Mouse (Mus musculus): ENCODE measurements around the gene D1Ertd622e. TPM values are rescaled to one million over a fixed set of nuclear protein-coding genes. Genes with fewer than 3 reads are reported as not detected.

D1Ertd622e gene
- polyA plus RNA-seq, 1 experiment from 2014 or later, result 23.8 TPM

DNA sequence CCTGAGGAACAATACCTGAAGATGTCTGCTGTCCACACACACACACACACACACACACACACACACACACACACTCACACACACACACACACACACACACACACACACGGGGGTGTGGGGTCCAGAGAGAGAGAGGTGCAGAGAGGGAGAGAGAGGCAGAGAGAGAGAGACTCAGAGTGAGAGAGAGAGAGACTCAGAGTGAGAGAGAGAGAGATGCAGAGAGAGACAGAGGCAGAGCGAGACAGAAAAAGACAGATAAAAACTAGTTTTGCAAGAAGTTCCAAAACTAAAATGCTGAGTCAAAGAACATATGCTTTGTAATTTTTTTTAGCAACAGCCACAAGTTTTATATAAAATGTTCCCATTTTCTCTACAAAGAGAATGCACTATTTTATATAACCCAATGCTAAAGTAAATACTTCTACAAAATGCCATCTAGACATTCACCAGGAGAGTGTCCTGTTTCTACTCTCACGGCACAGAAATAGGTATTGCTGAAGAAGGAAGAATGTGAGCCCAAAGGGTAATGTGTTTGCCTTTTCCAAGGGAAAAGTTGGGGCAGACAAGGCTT, 11.2 kb downstream of the D1Ertd622e start:
- Histone ChIP-seq H3K27me3 (ENCODE audit: insufficient read depth, low read length) (no peaks in the 10 kb centered on the region), H3K4me1 (ENCODE audit: insufficient read depth) (peaks cover 14% of the 10 kb centered on the region), H3K9ac (replicated peaks) (no peak overlapping the region), H3K4me3 (ENCODE audit: low read depth, low read length) (no peak overlapping the region), H3K4me2 (ENCODE audit: low read depth, low read length) (0 out of 2 replicates have a peak overlapping the region, but pooled peaks have one; percentile 9), H3K27ac (ENCODE audit: low read depth) (no peak overlapping the region), H3K9me3 (ENCODE audit: low read length) (no peaks in the 10 kb centered on the region), H3K36me3 (replicated peaks; ENCODE audit: insufficient read depth, low read length) (peaks cover 29% of the 10 kb centered on the region)
- ATAC-seq (peak; percentile 37), DNase-seq (no peak)
- TF ChIP-seq EP300 (IDR thresholded peaks at IDR 0.05; ENCODE audit: low read depth), result no peak
- no peak for TF ChIP-seq CTCF (IDR thresholded peaks at IDR 0.05; ENCODE audit: low read depth)
- 53% methylated on average over 3 of the region's 3 CpGs for WGBS (ENCODE audit: insufficient replicate concordance)

GRCm38 (mm10) chr1:97650072-97650471, 11.8 kb downstream of the D1Ertd622e start:
- ATAC-seq, result peak; percentile 78
- H3K4me2 ChIP-seq (ENCODE audit: low read depth, low read length), result no peak overlapping the region
- H3K4me3 ChIP-seq (ENCODE audit: low read depth, low read length), result no peak overlapping the region
- no peak overlapping the region for H3K27ac ChIP-seq (ENCODE audit: low read depth)
- no peak overlapping the region for H3K9ac ChIP-seq (replicated peaks)
- peaks cover 32% of the 10 kb centered on the region for H3K36me3 ChIP-seq (replicated peaks; ENCODE audit: insufficient read depth, low read length)
- no peak for TF ChIP-seq EP300 (IDR thresholded peaks at IDR 0.05; ENCODE audit: low read depth)
- no peak for TF ChIP-seq CTCF (IDR thresholded peaks at IDR 0.05; ENCODE audit: low read depth)
- no peaks in the 10 kb centered on the region for H3K9me3 ChIP-seq (ENCODE audit: low read length)
- no peak for DNase-seq
- 43% methylated on average over 6 of the region's 6 CpGs for WGBS (ENCODE audit: insufficient replicate concordance)
- H3K4me1 ChIP-seq (ENCODE audit: insufficient read depth), result peaks cover 8% of the 10 kb centered on the region
- H3K27me3 ChIP-seq (ENCODE audit: insufficient read depth, low read length), result no peaks in the 10 kb centered on the region

DNA sequence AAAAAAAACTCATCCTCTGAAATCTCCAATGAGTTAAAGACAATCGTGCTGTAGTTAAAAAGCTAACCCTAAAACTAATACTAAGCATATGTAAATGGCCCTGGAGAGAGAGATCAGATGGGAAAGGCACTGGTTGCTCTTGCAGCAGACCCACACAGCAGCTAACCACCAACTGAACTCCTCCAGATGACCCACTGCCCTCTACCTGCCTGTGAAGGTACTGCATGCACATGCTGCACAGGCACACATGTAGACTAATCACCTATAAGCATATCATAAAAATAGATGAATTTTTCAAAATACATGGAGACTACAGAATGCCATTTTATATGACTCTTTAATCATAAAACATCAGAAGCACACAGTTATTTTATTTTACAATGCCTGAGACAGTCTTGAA, 14.8 kb downstream of the D1Ertd622e start:
- no peak overlapping the region for H3K4me2 ChIP-seq (ENCODE audit: low read depth, low read length)
- H3K9me3 ChIP-seq (ENCODE audit: low read length), result no peaks in the 10 kb centered on the region
- DNase-seq (peak; percentile 34), ATAC-seq (no peak)
- H3K4me3 ChIP-seq (ENCODE audit: low read depth, low read length), result no peak overlapping the region
- H3K27ac ChIP-seq (ENCODE audit: low read depth), result no peak overlapping the region
- WGBS (ENCODE audit: insufficient replicate concordance), result 91% methylated on average over 1 of the region's 1 CpGs
- H3K9ac ChIP-seq (replicated peaks), result no peak overlapping the region
- H3K36me3 ChIP-seq (replicated peaks; ENCODE audit: insufficient read depth, low read length), result peaks cover 28% of the 10 kb centered on the region
- TF ChIP-seq CTCF (IDR thresholded peaks at IDR 0.05; ENCODE audit: low read depth), result peak; percentile 61
- TF ChIP-seq EP300 (IDR thresholded peaks at IDR 0.05; ENCODE audit: low read depth), result no peak
- H3K4me1 ChIP-seq (ENCODE audit: insufficient read depth), result peaks cover 3% of the 10 kb centered on the region; the same call in 1 of the 2 replicates
- H3K27me3 ChIP-seq (ENCODE audit: insufficient read depth, low read length), result no peaks in the 10 kb centered on the region

DNA sequence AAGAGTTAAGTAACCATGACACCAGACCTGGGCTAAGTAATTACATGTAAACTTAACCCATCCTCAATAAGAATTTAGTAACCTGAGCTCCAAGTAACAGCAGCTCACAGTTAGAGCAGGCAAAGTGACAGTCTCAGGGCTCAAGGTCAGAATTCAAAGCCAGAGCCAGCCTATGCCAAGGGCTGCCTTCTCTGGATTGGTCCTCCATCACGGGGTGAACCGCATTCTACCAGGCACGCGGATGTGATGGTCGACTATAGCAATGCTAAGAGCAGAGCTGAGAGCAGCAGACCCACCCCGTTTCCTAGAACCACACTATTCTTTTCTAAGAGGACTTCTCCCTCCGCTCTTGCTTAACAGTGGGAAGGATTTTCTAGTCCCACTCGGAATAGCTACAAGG, 27.8 kb downstream of the D1Ertd622e start:
- TF ChIP-seq EP300 (IDR thresholded peaks at IDR 0.05; ENCODE audit: low read depth), result no peak
- no peak for TF ChIP-seq CTCF (IDR thresholded peaks at IDR 0.05; ENCODE audit: low read depth)
- Histone ChIP-seq H3K9me3 (ENCODE audit: low read length) (no peaks in the 10 kb centered on the region), H3K27ac (ENCODE audit: low read depth) (no peak overlapping the region), H3K9ac (replicated peaks) (no peak overlapping the region), H3K4me1 (ENCODE audit: insufficient read depth) (no peaks in the 10 kb centered on the region), H3K27me3 (ENCODE audit: insufficient read depth, low read length) (no peaks in the 10 kb centered on the region), H3K4me2 (ENCODE audit: low read depth, low read length) (no peak overlapping the region), H3K36me3 (replicated peaks; ENCODE audit: insufficient read depth, low read length) (peaks cover 16% of the 10 kb centered on the region), H3K4me3 (ENCODE audit: low read depth, low read length) (no peak overlapping the region)
- no peak for DNase-seq
- 94% methylated on average over 8 of the region's 8 CpGs for WGBS (ENCODE audit: insufficient replicate concordance)
- ATAC-seq, result no peak

DNA sequence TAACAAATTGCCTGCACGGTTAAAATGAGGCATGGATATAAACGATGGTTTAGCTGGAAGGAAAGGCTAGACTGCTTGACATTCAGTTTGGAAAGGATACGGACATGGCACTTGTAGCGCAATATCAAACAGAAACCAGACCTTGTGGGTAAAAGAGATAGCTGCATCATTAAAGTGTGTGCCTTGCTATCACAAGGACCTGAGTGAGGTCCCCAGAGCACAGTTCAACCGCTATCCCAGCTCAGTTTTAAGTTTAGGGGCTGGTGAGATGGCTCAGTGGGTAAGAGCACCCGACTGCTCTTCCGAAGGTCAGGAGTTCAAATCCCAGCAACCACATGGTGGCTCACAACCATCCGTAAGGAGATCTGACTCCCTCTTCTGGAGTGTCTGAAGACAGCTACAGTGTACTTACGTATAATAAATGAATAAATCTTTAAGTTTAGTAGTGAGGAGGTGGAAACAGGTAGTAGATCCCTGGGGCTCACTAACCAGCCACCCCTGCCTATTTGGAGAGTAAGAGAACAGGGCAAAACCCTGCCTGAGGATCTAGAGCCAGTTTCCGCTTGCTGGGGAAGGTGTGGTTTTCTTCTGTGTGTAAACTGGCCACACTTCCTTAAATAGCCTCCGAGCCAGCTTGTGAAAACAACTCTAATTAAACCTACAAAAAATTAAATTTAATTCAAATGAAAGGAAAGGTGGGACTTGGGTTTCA, 29.2 kb downstream of the D1Ertd622e start:
- Histone ChIP-seq H3K9ac (replicated peaks) (no peak overlapping the region), H3K4me1 (ENCODE audit: insufficient read depth) (no peaks in the 10 kb centered on the region), H3K27me3 (ENCODE audit: insufficient read depth, low read length) (no peaks in the 10 kb centered on the region), H3K36me3 (replicated peaks; ENCODE audit: insufficient read depth, low read length) (peaks cover 4% of the 10 kb centered on the region; the same call in 1 of the 2 replicates), H3K4me3 (ENCODE audit: low read depth, low read length) (no peak overlapping the region), H3K27ac (ENCODE audit: low read depth) (no peak overlapping the region), H3K9me3 (ENCODE audit: low read length) (no peaks in the 10 kb centered on the region), H3K4me2 (ENCODE audit: low read depth, low read length) (peak overlapping the region; percentile 29; the same call in 1 of the 2 replicates)
- no peak for DNase-seq
- peak; percentile 79 for ATAC-seq
- WGBS (ENCODE audit: insufficient replicate concordance), result 51% methylated on average over 10 of the region's 11 CpGs
- TF ChIP-seq EP300 (IDR thresholded peaks at IDR 0.05; ENCODE audit: low read depth), result peak; percentile 72
- no peak for TF ChIP-seq CTCF (IDR thresholded peaks at IDR 0.05; ENCODE audit: low read depth)

- H3K27me3 ChIP-seq (ENCODE audit: insufficient read depth, low read length), result no peaks in the 10 kb centered on the region
- H3K4me3 ChIP-seq (ENCODE audit: low read depth, low read length), result no peak overlapping the region
- WGBS (ENCODE audit: insufficient replicate concordance), result 62% methylated on average over 5 of the region's 5 CpGs
- no peak overlapping the region for H3K4me2 ChIP-seq (ENCODE audit: low read depth, low read length)
- ATAC-seq (no peak), DNase-seq (no peak)
- peaks cover 4% of the 10 kb centered on the region; the same call in 1 of the 2 replicates for H3K36me3 ChIP-seq (replicated peaks; ENCODE audit: insufficient read depth, low read length)
- no peaks in the 10 kb centered on the region for H3K4me1 ChIP-seq (ENCODE audit: insufficient read depth)
- H3K9me3 ChIP-seq (ENCODE audit: low read length), result no peaks in the 10 kb centered on the region
- no peak for TF ChIP-seq EP300 (IDR thresholded peaks at IDR 0.05; ENCODE audit: low read depth)
- no peak for TF ChIP-seq CTCF (IDR thresholded peaks at IDR 0.05; ENCODE audit: low read depth)
- H3K27ac ChIP-seq (ENCODE audit: low read depth), result no peak overlapping the region
- H3K9ac ChIP-seq (replicated peaks), result no peak overlapping the region
These were observed 29.9 kb downstream of the D1Ertd622e start for GRCm38 (mm10) chr1:97631843-97632470.

Data from liver, postnatal 0 days (tissue).